ENCODE assay signal across 8 mouse cellular contexts in the genomic region with DNA sequence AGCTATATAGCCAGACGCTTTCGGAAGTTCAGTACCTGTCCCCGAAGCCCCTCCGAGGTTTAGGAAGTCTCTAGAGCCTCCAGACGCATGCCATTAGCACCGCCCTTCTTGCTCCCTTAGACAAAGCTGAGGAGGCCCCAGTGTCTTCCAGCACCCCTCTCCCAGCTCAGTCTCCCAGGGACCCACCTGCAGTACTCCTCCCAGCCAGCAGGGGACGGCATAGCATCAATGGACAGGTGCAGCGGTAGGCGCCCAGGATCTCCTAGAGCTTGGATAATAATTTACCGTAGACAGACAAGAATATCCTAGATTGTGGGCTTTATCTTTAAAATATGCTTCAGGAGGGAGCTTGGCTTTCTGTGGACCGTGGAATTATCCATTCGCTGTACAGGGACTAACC. TPM values are rescaled to one million over a fixed set of nuclear protein-coding genes. Genes with fewer than 3 reads are reported as not detected.
DNase-seq lines count a peak whose midpoint lies in the region; ATAC-seq lines count a peak whose summit lies in the region.

No protein-coding gene starts in this region.

- no peak overlapping the region for H3K27ac ChIP-seq in embryonic facial prominence, embryonic 11.5 days (replicated peaks; ENCODE audit: low read depth, low read length)
- H3K27ac ChIP-seq in heart, embryonic 16.5 days (ENCODE audit: low read length) = no peak overlapping the region

- H3K4me3 ChIP-seq in embryonic facial prominence, embryonic 11.5 days (ENCODE audit: low read depth, low read length) = no peak overlapping the region
- no peak overlapping the region for H3K4me3 ChIP-seq in heart, embryonic 16.5 days (ENCODE audit: low read length)

- 20% methylated on average over 12 of the region's 12 CpGs for WGBS in embryonic facial prominence, embryonic 11.5 days
- WGBS in heart, embryonic 16.5 days = 16% methylated on average over 12 of the region's 12 CpGs

- H3K4me2 ChIP-seq in embryonic facial prominence, embryonic 11.5 days (ENCODE audit: low read depth, low read length) = no peak overlapping the region
- 0 out of 2 replicates have a peak overlapping the region, but pooled peaks have one; percentile 8 for H3K4me2 ChIP-seq in heart, embryonic 16.5 days (ENCODE audit: low read depth, low read length)

- H3K9me3 ChIP-seq in embryonic facial prominence, embryonic 11.5 days (replicated peaks; ENCODE audit: control insufficient read depth, low read length) = no peaks in the 10 kb centered on the region
- H3K9me3 ChIP-seq in heart, embryonic 16.5 days (replicated peaks; ENCODE audit: control insufficient read depth, low read length) = peaks cover 5% of the 10 kb centered on the region; the same call in 1 of the 2 replicates

- 0 out of 2 replicates have a peak, but pooled peaks cover 2% of the 10 kb centered on the region for H3K4me1 ChIP-seq in embryonic facial prominence, embryonic 11.5 days (ENCODE audit: control insufficient read depth, insufficient read depth, low read length)
- peaks cover 21% of the 10 kb centered on the region for H3K4me1 ChIP-seq in heart, embryonic 16.5 days (ENCODE audit: control insufficient read depth, insufficient read depth, low read length)

- 0 out of 2 replicates have a peak, but pooled peaks have one; percentile 46 for ATAC-seq in embryonic facial prominence, embryonic 11.5 days (replicated peaks; ENCODE audit: insufficient number of reproducible peaks, low FRiP score, low TSS enrichment, low read depth)
- ATAC-seq in heart, embryonic 16.5 days (replicated peaks; ENCODE audit: extremely low read depth, insufficient read depth, low FRiP score) = 0 out of 2 replicates have a peak, but pooled peaks have one; percentile 12

- DNase-seq in CD4-positive helper T cell, adult 2 months (ENCODE audit: low read depth, low spot score) = peak; percentile 73
- DNase-seq in adrenal gland, postnatal 14 days = peak; percentile 91
- DNase-seq in embryonic facial prominence, embryonic 11.5 days (ENCODE audit: low spot score) = peak; percentile 81
- peak; percentile 93 for DNase-seq in kidney, postnatal 4 days
- peak; percentile 75 to 80 for DNase-seq in lung, adult 18-20 months
- DNase-seq in ovary, adult 18-20 months (ENCODE audit: low spot score) = peak; percentile 52
- DNase-seq in thymus, postnatal 0 days (ENCODE audit: low spot score) = peak; percentile 80

- no peaks in the 10 kb centered on the region for H3K36me3 ChIP-seq in embryonic facial prominence, embryonic 11.5 days (replicated peaks; ENCODE audit: control insufficient read depth, insufficient read depth, low read depth, low read length)
- no peaks in the 10 kb centered on the region for H3K36me3 ChIP-seq in heart, embryonic 16.5 days (ENCODE audit: control insufficient read depth, insufficient read depth)

- H3K9ac ChIP-seq in embryonic facial prominence, embryonic 11.5 days (replicated peaks; ENCODE audit: low read length) = no peak overlapping the region; the same call in 1 of the 2 replicates
- no peak overlapping the region for H3K9ac ChIP-seq in heart, embryonic 16.5 days (ENCODE audit: low read length)

- no peaks in the 10 kb centered on the region for H3K27me3 ChIP-seq in embryonic facial prominence, embryonic 11.5 days (ENCODE audit: control insufficient read depth, insufficient read depth, low read length)
- no peaks in the 10 kb centered on the region for H3K27me3 ChIP-seq in heart, embryonic 16.5 days (ENCODE audit: control insufficient read depth, insufficient read depth, low read length)

RNA-seq across cellular contexts. Expression of a gene that starts 7.4 kb away (rescaled TPM):
- 140 and 142 TPM in 2 replicates for total RNA-seq in adrenal gland, postnatal 14 days (2021)
- 244 and 259 TPM in 2 replicates for polyA plus RNA-seq in embryonic facial prominence, embryonic 11.5 days (2014; fragmentation: Nextera tagmentation; extraction: Ambion mirVana)
- polyA plus RNA-seq in heart, embryonic 16.5 days (2015; fragmentation: Nextera tagmentation; extraction: Ambion mirVana) = 197 and 220 TPM in 2 replicates
- polyA plus RNA-seq in thymus, postnatal 0 days (2015; fragmentation: Nextera tagmentation; extraction: Ambion mirVana) = 372 and 403 TPM in 2 replicates
